Mouse (Mus musculus): Measurements from ENCODE around the gene Carm1. TPM values are rescaled to one million over a fixed set of nuclear protein-coding genes. Genes with fewer than 3 reads are reported as not detected.

Gene Carm1
- polyA plus RNA-seq, 1 experiment: 135 TPM

DNA sequence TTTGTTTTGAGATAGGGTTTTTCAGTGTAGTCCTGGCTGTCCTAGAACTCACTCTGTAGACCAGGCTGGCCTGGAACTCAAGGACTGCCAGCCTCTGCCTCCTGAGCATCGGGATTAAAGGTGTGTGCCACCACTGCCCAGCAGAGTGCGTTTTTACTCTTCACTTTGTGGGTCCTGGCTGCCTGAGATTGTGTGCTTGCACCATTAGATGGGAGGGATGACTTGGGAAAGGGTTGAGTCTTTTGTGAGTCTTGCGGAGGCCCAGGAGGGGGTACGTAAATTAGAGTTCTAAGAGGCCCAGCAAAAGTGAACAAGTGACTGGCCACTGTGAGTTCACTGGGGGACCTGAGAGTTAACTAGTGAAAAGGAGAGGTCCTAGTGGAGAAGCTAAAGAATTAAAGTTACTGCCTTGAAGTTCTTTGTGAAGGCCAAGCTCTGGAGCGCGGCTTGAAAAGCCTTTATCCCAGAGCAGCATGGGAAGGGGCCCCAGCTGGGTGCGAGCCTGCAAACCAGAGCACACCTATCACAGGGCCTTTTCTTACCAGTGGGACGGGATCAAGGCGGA lies 1.3 kb upstream of the Carm1 start:
- DNase-seq (ENCODE audit: low read depth): no peak
- TF ChIP-seq CTCF (IDR thresholded peaks at IDR 0.05; ENCODE audit: borderline replicate concordance, extremely low read depth, insufficient read depth, insufficient read length) (no peak), POLR2A (IDR thresholded peaks at IDR 0.05; ENCODE audit: borderline replicate concordance, extremely low read depth, insufficient read depth, insufficient read length, poor library complexity, severe bottlenecking) (no peak)

DNA sequence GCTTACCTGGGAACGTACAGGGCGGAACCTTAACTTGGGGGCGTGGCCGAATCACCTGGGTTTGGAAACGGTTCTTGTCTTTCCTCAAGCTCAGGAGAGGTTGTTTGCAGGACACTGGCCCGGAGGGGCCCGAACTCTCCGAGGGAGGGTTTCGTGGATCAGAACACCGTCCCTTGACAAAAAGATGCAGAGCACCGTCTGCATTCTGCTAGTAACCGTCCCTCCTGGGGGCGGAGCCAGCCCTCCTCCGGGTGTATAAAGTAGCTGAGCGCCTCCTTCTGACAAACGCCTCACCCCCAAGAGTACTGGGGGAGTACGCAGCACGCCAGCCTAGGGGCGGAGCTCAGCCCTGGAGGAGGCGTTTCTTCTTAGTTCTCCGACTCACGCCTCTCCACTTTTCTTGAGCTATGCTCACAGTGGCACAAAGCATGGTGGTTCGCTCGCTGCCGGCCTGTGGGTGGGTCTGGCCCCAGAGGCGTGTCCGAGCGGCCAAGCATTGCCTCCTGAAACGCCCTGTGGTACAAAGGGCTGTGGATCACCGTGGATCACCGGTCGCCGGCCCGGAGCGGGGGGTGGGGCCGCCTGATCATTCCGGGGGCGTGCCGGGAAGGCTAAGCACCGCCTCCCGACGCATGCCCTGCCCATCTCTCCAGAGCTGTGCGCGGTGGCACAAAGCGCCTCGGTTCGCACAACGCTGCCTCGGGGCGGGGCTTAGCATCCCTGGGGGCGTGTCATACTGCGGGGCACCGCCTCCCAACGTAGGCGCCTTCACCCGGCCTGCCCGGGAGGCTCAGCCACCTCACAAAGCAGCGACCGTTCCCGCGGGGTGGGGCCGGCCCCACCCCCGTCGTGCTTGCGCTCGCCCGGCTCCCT lies 542 bp upstream of the Carm1 start:
- DNase-seq (ENCODE audit: low read depth): peak; percentile 99
- TF ChIP-seq POLR2A (IDR thresholded peaks at IDR 0.05; ENCODE audit: borderline replicate concordance, extremely low read depth, insufficient read depth, insufficient read length, poor library complexity, severe bottlenecking): peak; percentile 36; the same call in 1 of the 2 replicates
- peak; percentile 72; the same call in 1 of the 2 replicates for TF ChIP-seq CTCF (IDR thresholded peaks at IDR 0.05; ENCODE audit: borderline replicate concordance, extremely low read depth, insufficient read depth, insufficient read length)

DNA sequence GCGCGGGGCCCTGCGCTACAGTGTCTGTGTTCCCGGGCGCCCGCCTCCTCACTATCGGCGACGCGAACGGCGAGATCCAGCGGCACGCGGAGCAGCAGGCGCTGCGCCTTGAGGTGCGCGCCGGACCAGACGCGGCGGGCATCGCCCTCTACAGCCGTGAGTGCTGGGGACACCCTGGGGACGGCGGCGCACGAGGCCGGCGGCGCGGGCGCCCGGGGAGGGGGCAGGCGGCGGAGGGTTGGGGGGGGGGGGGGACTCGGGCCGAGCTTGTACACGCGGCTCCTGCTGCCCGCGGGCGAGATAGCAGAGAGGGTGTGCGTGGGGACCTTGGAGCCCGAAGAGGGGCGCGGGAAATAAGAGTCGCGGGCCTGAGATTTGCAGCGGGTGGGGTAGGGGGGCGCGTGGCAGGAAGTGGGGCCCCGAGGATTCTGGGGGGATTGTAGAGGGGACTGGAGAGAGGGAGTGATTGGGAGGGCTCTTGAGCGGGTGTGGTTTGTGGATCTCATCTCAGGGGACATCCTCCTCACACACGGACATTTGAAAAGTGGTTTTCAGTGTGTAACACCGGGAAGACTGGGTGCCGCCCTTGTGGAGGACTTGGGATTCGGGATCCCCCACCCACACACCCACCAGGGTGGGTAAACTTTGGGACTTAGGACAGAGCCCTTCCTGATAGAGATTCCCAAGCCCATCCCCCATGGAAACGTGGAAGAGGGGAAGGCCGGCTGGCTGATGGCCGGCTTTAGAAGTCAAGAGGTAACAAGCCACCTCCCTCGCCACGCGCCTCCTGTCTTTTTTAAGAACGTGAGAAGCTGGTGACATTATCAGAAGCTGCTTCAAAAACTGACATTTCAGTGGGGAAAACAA lies 614 bp downstream of the Carm1 start:
- DNase-seq (ENCODE audit: low read depth): peak; percentile 72
- TF ChIP-seq POLR2A (IDR thresholded peaks at IDR 0.05; ENCODE audit: borderline replicate concordance, extremely low read depth, insufficient read depth, insufficient read length, poor library complexity, severe bottlenecking) (no peak), CTCF (IDR thresholded peaks at IDR 0.05; ENCODE audit: borderline replicate concordance, extremely low read depth, insufficient read depth, insufficient read length) (no peak)

DNA sequence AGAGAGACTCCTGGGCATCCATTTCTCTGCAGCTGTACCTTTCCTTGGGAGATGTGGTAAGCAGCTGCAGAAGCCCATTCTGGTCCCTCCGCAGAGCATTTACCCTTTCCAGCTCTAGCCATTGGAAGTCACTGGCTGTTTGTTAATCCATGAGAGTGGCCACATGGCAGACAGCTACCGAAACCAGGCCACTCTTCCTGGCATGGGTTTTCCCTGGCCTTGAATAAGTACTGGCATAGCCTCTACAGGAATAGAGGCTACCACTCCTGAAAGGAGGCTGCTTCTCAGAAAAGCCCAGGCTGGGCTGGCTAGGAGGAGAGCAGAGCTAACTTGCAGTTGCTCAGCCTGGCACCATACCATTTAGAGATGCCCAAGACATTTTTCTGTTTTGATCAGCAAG lies 4.4 kb downstream of the Carm1 start:
- no peak for DNase-seq (ENCODE audit: low read depth)
- TF ChIP-seq CTCF (IDR thresholded peaks at IDR 0.05; ENCODE audit: borderline replicate concordance, extremely low read depth, insufficient read depth, insufficient read length) (no peak), POLR2A (IDR thresholded peaks at IDR 0.05; ENCODE audit: borderline replicate concordance, extremely low read depth, insufficient read depth, insufficient read length, poor library complexity, severe bottlenecking) (no peak)

DNA sequence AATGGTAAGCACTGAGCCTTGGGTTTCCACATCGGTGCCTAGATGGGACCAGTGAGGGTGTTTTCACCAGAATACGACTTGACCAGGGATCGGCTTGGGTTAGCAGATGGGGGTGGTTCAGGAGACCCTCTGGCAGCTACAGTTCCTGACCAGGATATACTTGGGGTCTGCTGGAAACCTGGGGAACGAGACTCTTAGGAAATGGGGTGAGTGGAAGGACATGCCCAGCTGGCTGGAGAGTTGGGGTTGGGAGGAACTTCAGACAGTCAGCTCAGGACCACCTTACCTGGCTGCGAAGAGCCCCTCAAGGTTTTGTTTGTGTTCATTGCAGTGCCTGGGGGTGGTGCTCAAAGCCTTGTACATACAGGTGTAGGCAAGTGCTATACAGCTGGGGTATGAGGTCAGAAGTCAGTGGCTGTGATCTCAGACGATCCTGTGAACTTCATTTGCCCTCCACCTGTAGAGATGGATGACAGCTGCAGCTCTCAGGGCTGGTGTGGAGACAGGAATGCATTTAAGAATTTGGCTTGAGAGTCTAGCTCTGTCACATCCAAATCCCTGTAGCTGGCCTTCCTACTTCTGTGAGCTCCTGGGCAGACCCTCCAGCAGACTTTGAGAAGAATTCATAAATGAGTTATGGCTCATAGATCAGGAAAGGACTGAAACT lies 7.0 kb downstream of the Carm1 start:
- DNase-seq (ENCODE audit: low read depth): no peak
- no peak for TF ChIP-seq POLR2A (IDR thresholded peaks at IDR 0.05; ENCODE audit: borderline replicate concordance, extremely low read depth, insufficient read depth, insufficient read length, poor library complexity, severe bottlenecking)
- no peak for TF ChIP-seq CTCF (IDR thresholded peaks at IDR 0.05; ENCODE audit: borderline replicate concordance, extremely low read depth, insufficient read depth, insufficient read length)

DNA sequence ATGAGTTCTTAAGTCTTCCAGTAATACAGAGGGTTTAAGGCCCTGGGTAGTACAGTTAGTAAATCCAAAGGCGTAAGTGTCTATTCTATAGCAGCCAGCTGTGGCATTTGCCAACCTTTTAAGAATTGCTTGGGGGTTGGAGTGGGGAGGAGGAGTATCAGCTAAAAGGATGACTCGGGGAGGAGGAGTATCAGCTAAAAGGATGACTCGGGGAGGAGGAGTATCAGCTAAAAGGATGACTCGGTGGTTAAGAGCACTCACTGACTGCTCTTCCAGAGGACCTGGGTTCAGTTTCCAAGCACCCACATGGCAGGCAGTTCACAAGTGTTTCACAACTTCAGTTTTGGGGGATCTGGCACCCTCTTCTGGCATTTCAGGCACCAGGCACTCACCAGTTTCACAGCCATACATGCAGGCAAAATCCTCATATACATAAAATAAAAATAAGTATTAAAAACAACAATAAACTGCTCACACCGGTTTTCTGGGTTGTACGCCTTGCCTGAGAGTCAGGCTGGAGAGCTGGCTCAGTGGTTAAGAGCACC lies 8.6 kb downstream of the Carm1 start:
- TF ChIP-seq CTCF (IDR thresholded peaks at IDR 0.05; ENCODE audit: borderline replicate concordance, extremely low read depth, insufficient read depth, insufficient read length) (peak; percentile 5; the same call in 1 of the 2 replicates), POLR2A (IDR thresholded peaks at IDR 0.05; ENCODE audit: borderline replicate concordance, extremely low read depth, insufficient read depth, insufficient read length, poor library complexity, severe bottlenecking) (no peak)
- DNase-seq (ENCODE audit: low read depth): no peak

DNA sequence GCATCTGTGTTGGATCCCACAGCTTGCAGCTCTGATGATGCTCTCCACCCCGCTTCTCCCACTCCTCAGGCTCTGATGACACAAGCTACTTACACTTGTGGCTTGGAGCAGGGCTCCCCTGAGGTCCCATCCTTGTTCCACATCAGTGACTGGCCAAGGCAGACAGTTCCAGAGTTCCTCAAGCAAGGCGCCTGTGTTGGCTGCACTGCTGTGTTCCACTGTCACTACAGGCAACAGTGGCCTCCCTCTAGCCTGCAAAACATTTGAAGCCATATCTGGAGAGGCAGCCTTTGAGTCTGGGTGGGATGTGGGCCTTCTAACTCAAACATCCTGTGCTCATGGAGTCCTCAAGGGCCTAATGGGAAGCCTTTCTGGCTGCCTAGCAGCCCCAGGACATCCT lies 10.3 kb downstream of the Carm1 start:
- TF ChIP-seq POLR2A (IDR thresholded peaks at IDR 0.05; ENCODE audit: borderline replicate concordance, extremely low read depth, insufficient read depth, insufficient read length, poor library complexity, severe bottlenecking): no peak
- no peak for TF ChIP-seq CTCF (IDR thresholded peaks at IDR 0.05; ENCODE audit: borderline replicate concordance, extremely low read depth, insufficient read depth, insufficient read length)
- no peak for DNase-seq (ENCODE audit: low read depth)

DNA sequence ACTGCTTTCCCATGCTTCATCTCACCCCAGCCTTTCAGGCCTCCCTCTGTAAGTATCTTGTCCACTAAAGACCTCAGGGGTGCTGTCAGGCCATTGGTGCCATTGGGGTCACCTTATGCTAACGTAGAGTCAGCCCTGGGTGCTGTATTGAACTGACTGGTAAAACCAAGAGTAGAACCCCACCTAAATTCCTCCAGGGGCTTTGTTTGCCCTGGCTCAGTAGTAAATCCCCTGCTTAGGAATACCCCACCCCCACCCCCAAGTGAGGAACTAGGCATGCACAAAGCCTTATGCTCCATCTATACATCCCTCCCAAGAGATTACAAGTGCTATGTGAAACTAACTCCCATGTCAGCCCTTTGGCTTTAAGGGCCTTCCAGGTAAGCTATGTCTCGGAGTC lies 10.9 kb downstream of the Carm1 start:
- TF ChIP-seq CTCF (IDR thresholded peaks at IDR 0.05; ENCODE audit: borderline replicate concordance, extremely low read depth, insufficient read depth, insufficient read length): no peak
- no peak for TF ChIP-seq POLR2A (IDR thresholded peaks at IDR 0.05; ENCODE audit: borderline replicate concordance, extremely low read depth, insufficient read depth, insufficient read length, poor library complexity, severe bottlenecking)

DNA sequence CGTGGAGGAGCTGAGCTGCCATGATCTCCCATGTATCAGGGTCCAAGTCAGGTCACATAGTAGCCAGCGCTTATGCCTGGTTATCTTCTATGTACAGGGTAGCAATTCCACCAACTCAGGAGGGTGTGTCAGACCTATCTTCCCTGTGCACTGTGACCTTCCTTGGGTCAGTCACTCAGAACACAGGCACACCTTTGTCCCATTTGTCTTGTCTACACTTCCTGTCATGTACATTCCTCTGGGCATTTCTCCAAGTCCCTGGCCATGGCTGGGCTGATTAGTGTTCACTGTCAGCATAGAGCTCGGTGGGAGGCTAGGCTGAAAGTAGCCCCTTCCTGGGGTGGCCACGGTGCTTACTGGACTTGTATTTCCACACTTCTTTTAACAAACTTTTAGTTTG lies 11.7 kb downstream of the Carm1 start:
- TF ChIP-seq CTCF (IDR thresholded peaks at IDR 0.05; ENCODE audit: borderline replicate concordance, extremely low read depth, insufficient read depth, insufficient read length): no peak
- no peak for TF ChIP-seq POLR2A (IDR thresholded peaks at IDR 0.05; ENCODE audit: borderline replicate concordance, extremely low read depth, insufficient read depth, insufficient read length, poor library complexity, severe bottlenecking)
- DNase-seq (ENCODE audit: low read depth): no peak

More for the DNA sequence above, 10.9 kb downstream of the Carm1 start:
- no peak for DNase-seq (ENCODE audit: low read depth)

DNA sequence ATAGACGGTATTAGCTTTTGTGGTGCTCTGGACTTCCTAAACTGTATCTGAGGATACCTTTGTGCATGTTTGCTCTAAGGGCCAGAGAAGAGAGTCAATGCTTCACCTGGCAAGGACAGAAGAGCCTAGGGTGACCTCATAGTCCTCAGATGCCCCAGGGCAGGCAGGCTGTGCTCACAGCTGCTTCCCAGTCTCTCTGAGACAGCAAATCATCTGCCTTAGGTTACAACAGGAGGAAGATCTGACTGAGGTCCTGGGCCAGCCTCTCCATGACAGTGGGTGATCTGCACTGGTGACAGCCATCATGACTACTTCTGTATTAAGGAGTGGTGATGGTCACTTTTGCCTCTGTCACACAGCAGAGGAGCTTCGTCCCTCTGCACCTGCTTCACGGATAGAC lies 12.5 kb downstream of the Carm1 start:
- TF ChIP-seq CTCF (IDR thresholded peaks at IDR 0.05; ENCODE audit: borderline replicate concordance, extremely low read depth, insufficient read depth, insufficient read length) (no peak), POLR2A (IDR thresholded peaks at IDR 0.05; ENCODE audit: borderline replicate concordance, extremely low read depth, insufficient read depth, insufficient read length, poor library complexity, severe bottlenecking) (no peak)
- no peak for DNase-seq (ENCODE audit: low read depth)
